Mouse (Mus musculus) granulocyte monocyte progenitor cell, adult 5-6 weeks (primary cell): ENCODE results near the gene A530032D15Rik. TPM values are rescaled to one million over a fixed set of nuclear protein-coding genes. Genes with fewer than 3 reads are reported as not detected.
"Not testable (repeated sequence)": the region's sequence is repeated elsewhere in the genome, so short reads cannot be mapped to it uniquely, and the experiment has no call there.

Source experiments
- ATAC-seq: replicated peaks from 2 replicates; pipeline ENCODE4 v1.8.0; 2016; ENCODE audit warnings: mild to moderate bottlenecking, moderate TSS enrichment, inconsistent platforms; ENCODE audit not compliant: poor library complexity, severe bottlenecking
- total RNA-seq, 2 experiments: library from RNA; stranded (forward) in 1 of 2; stranded (reverse) in 1 of 2; fragments of 200-712, 200-1000 nt in 1 of 2; fragments of >200 nt in 1 of 2; fragmentation: Nextera tagmentation in 1 of 2; gene quantifications; 2 replicates each; pipeline ENCODE4 v1.2.3; 2014 to 2017

A530032D15Rik gene
- 4.1 TPM in 1 of 2 replicates, not detected in the other for total RNA-seq (2014; fragmentation: Nextera tagmentation)
- total RNA-seq (2017): 6.4 and 10.0 TPM in 2 replicates

GRCm38 (mm10) chr1:85109753-85110152 lies at the start of gene A530032D15Rik:
TSS of gene A530032D15Rik (minus strand) at chr1:85109853.
- not testable (repeated sequence) for ATAC-seq

GRCm38 (mm10) chr1:85155151-85155550 lies 45.5 kb upstream of the A530032D15Rik start:
- not testable (repeated sequence) for ATAC-seq

GRCm38 (mm10) chr1:85133671-85134070 lies 24.0 kb upstream of the A530032D15Rik start:
- not testable (repeated sequence) for ATAC-seq

GRCm38 (mm10) chr1:85121841-85122240 lies 12.2 kb upstream of the A530032D15Rik start:
- not testable (repeated sequence) for ATAC-seq

- not testable (repeated sequence) for ATAC-seq
These were observed 8.7 kb upstream of the A530032D15Rik start for GRCm38 (mm10) chr1:85118341-85118740.

GRCm38 (mm10) chr1:85117537-85117936 lies 7.9 kb upstream of the A530032D15Rik start:
- not testable (repeated sequence) for ATAC-seq

GRCm38 (mm10) chr1:85114666-85115402 lies 5.2 kb upstream of the A530032D15Rik start:
- not testable (repeated sequence) for ATAC-seq

- ATAC-seq: not testable (repeated sequence)
These were observed 4.4 kb upstream of the A530032D15Rik start for GRCm38 (mm10) chr1:85114078-85114477.

GRCm38 (mm10) chr1:85112889-85113288 lies 3.2 kb upstream of the A530032D15Rik start:
- ATAC-seq: not testable (repeated sequence)

GRCm38 (mm10) chr1:85112266-85112665 lies 2.6 kb upstream of the A530032D15Rik start:
- ATAC-seq: not testable (repeated sequence)

- not testable (repeated sequence) for ATAC-seq
These were observed 1.9 kb upstream of the A530032D15Rik start for GRCm38 (mm10) chr1:85111572-85111971.

- ATAC-seq: not testable (repeated sequence)
These were observed 1.2 kb upstream of the A530032D15Rik start for GRCm38 (mm10) chr1:85110876-85111275.

- not testable (repeated sequence) for ATAC-seq
These were observed 3.6 kb downstream of the A530032D15Rik start for GRCm38 (mm10) chr1:85106013-85106412.

- ATAC-seq: not testable (repeated sequence)
These were observed 4.3 kb downstream of the A530032D15Rik start for GRCm38 (mm10) chr1:85105336-85105735.

- not testable (repeated sequence) for ATAC-seq
These were observed 7.9 kb downstream of the A530032D15Rik start for GRCm38 (mm10) chr1:85101754-85102153.

GRCm38 (mm10) chr1:85099864-85100263 lies 9.8 kb downstream of the A530032D15Rik start, which contains the start of gene Gm10553:
TSS of gene Gm10553 (plus strand) at chr1:85100164.
- ATAC-seq: not testable (repeated sequence)

GRCm38 (mm10) chr1:85099081-85099480 lies 10.6 kb downstream of the A530032D15Rik start:
- ATAC-seq: not testable (repeated sequence)

GRCm38 (mm10) chr1:85093011-85093572 lies 16.6 kb downstream of the A530032D15Rik start:
- not testable (repeated sequence) for ATAC-seq

GRCm38 (mm10) chr1:85092169-85092568 lies 17.5 kb downstream of the A530032D15Rik start:
- not testable (repeated sequence) for ATAC-seq

GRCm38 (mm10) chr1:85086211-85086610 lies 23.4 kb downstream of the A530032D15Rik start:
- ATAC-seq: not testable (repeated sequence)

- not testable (repeated sequence) for ATAC-seq
These were observed 24.9 kb downstream of the A530032D15Rik start for GRCm38 (mm10) chr1:85084803-85085202.
